Mouse (Mus musculus): ENCODE data around the gene Stab2.

The Stab2 gene

GRCm38 (mm10) chr10:86825871-86826522, 181.8 kb downstream of the Stab2 start:
- DNase-seq (ENCODE audit: low spot score): no peak

GRCm38 (mm10) chr10:86824871-86825270, 183.0 kb downstream of the Stab2 start:
- peak; percentile 39 for DNase-seq (ENCODE audit: low spot score)

- no peak for DNase-seq (ENCODE audit: low spot score)
Measured at GRCm38 (mm10) chr10:86824093-86824492, 183.7 kb downstream of the Stab2 start.

DNA sequence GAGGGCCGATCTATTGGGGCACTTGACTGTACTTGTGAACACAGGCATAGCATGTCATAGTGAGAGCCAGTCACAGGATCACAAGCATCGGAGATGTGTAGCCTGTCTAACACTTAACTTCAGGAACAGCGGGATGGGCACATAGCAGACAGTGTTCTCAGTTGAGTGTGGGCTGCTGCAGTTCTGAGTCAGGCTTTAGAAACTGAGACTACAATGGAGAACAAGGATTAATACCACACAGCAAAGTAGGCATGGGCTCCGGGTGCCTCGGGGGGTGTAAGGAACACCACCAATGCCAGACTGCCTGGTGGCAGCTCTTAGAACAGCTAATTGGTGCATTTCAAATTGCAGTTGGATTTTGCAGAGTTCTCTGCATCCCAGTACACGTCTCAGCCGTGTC, 186.8 kb downstream of the Stab2 start:
- no peak for DNase-seq (ENCODE audit: low spot score)

DNA sequence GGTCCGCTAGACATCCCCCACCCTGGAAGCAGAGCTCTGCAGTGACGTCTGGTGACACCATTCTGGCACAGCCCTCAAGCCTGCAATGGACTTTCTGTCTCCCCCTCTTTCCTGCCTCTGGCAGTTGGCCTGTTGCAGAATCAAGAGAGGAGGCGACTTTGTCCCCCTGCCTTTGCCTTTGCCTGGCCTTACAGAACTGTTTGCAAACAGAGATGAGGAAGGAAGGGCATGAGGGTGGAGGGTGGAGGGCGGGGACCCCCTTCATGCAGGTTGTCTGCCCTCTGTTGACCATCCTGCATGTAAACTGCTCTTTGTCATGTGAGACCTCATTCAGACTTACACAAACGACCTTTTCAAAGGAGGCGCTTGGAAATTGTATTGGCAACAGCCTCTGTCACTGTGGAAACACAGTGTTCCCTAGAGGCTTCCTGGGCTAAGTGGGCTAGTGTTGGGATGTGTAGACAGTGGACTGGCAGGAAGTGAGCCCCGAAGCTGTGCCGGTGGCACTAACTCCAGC, 188.1 kb downstream of the Stab2 start:
- peak; percentile 55 for DNase-seq (ENCODE audit: low spot score)

GRCm38 (mm10) chr10:86815133-86815532, 192.7 kb downstream of the Stab2 start:
- no peak for DNase-seq (ENCODE audit: low spot score)

DNA sequence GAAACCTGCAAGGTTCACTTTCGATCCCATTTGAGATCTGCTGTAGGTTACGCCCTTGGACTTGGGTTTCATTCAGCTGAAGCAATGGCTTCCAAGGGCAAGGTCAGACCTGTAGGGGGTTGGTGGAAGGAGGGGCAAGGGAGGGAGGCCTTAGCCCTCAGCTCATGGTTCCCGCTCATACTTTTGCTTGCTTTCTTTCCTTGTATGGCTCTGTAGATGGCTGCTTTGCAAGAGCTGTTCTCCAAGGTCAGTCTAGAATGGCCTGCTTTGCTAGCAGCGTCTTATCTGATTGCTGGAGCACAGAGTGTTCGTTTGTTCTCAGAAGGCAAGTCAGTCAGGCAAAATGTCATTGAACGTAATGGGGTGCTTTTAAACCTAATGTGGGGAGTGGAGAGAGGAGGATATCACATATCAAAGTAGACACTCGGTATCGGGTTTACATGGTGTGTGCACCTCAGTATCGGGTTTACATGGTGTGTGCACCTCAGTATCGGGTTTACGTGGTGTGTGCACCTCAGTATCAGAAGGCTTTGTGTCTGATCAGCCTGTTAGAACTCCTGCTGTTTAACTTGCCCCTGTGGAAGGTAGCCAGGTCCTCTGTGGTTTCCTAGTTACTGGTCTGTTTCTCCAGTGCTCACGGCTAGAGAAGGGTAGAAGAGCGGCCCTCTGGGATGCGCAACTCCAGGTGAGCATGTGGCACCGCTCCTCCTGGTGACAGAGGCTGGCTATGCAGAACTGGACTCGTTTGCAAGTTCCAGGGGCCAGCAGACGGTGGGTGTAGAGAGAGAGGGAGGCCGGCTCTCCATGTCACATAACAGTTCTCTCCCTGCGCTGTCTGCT, 193.3 kb downstream of the Stab2 start:
- no peak for DNase-seq (ENCODE audit: low spot score)

DNA sequence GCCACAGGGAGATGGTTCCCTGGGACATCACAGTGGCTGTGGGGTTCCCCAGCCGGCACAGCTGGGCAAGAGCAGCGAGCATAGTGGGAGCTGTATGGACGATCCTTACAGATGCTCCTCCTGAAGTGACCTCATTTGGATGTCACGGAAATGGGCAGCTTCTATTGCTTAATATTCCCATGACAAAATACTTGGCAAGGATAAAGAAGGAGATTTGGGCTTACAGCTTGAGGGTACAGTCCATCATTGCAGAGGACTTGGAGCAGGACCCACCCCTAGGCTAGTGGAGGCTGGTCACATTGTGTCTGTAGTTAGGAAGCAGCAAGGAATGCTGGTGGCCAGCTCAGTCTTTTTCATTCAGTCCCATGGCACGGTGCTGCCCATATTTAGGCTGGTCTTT, 197.2 kb downstream of the Stab2 start:
- no peak for DNase-seq (ENCODE audit: low spot score)

DNA sequence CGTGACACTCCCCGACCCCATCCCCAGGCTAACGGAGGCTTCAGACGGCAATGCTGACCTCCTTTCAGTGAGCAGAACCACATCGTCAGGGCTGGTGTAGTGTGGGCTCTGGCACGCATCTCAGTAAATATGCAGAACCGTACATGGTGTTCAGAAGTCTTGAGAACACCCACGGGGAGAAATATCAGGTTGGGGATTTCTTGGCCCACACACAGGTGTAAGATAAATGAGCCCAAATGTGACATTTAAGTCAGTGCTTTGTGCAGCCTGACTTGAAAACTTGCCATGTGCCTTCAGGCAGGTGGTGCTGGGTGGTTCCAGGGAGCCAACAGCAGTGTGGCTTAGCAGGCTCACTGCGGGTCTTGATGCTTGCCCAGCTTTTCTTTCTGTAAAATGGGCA, 197.8 kb downstream of the Stab2 start:
- no peak for DNase-seq (ENCODE audit: low spot score)

DNA sequence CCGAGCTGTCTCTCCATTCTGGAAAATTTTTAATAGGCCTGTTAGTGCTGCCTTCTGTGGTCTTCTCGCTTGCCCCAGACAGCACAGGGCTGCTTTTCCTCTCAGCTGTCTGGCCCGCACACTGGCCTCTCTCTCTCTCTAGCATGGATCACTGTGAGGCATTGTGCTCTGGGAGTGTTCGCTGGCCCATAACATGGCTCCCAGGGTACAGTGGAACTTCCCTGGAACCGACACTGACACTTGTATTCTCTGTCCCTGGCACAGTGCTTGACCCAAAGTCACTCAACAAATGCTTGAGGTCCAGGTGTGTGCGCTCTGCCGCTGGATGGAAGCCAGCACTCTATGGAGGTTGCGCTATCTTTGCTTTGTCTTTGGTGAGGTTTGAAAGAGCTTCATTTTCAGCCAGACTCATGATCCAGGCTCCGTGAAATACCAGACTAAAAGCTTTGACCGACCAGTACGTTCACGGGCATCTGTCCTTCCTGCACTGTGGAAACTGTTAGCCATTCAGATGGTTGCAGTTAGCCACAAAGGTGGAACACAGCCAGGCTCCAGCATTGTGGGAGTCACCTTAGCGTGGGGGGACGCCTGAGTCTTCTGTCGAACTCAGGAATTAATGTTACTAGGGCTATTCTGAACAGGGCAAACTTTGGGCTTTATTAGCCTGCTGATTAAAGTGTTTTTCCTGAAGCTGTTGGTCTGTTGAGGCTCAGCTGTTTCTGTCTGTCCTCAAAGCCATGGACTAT, 199.6 kb downstream of the Stab2 start:
- DNase-seq (ENCODE audit: low spot score): no peak

GRCm38 (mm10) chr10:86807362-86807761, 200.5 kb downstream of the Stab2 start:
- DNase-seq (ENCODE audit: low spot score): no peak

GRCm38 (mm10) chr10:86796073-86796741, 211.6 kb downstream of the Stab2 start:
- DNase-seq (ENCODE audit: low spot score): no peak

- DNase-seq (ENCODE audit: low spot score): no peak
Measured at GRCm38 (mm10) chr10:86794794-86795535, 212.9 kb downstream of the Stab2 start.

DNA sequence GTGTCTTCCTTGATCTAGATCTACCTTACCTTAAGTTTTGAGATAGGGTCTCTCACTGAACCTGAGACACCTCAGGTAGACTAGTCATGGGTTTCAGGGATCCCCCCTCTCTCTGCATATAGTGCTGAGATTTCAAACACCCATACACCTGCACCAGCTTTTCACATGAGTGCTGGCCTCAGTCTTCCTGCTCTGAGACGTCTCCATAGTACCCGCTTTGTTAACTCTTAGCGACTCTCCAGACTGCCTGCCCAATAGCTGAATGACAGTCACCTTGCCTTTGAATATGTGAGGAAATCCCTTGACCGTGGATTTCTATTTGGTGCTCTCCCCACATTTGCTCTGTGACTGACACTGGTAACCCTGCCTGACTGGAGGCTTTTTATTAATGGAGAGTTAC, 213.6 kb downstream of the Stab2 start:
- no peak for DNase-seq (ENCODE audit: low spot score)

DNA sequence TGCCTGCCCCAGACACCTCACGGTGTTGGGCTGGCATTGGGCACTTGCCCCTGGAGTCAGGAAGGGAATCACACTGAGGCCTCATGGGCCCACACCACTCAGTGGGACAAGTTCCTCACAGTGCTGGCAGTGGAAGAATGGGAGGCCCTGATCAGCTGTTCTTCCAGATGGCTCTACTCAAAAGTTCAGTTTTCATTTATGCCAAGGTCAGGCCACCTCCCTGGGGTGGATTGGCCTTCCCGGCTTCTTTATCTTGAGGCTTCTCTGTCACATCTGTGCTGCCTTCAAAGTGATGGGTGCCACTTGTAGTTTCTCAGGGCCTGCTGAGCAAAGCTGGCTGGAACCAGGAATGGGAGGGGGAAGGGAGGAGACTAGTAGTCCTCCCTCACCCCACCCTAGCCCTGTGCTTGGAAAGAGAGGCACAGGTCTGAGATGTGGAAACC, 214.3 kb downstream of the Stab2 start:
- no peak for DNase-seq (ENCODE audit: low spot score)

DNA sequence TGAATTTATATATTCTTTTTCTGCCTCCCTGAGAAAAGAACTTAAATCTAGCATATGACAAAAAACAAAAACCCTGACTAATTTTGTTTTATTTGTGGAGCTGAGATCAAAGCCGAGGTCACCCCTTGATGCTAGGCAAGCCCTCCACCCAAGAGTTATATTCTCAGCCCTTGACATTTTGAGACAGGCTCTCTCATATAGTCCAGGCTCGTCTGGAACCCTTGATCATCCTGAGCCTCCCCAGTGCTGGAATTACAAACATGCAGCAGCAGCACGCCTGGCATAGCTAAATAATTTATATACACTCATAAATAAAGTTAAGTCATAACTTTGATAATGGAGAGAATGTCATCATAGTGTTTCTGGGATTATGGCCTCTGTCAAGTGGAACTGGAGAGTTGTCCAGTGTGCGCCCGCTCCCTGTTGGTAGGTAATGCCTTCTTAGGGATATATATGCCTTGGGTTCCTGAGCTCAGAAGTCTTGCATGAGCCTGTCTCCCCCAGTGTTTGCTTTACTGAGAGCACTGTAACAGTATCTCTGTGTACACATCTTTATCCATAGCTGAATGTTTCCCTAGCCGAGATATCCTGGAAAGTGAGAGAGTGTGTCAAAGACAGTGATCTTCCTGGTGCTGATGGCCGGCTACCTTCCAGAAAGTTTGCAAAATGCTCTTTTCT, 216.2 kb downstream of the Stab2 start:
- DNase-seq (ENCODE audit: low spot score): no peak

All from embryo, embryonic 10 days (tissue).